Mouse (Mus musculus) ES-CJ7 (cell line): ENCODE results near the gene 1700029H14Rik.

Experiments
- DNase-seq: peaks from one replicate; pipeline ENCODE4 v3.0.0; 2011; ENCODE audit warnings: low read depth, low spot score

The 1700029H14Rik gene

DNA sequence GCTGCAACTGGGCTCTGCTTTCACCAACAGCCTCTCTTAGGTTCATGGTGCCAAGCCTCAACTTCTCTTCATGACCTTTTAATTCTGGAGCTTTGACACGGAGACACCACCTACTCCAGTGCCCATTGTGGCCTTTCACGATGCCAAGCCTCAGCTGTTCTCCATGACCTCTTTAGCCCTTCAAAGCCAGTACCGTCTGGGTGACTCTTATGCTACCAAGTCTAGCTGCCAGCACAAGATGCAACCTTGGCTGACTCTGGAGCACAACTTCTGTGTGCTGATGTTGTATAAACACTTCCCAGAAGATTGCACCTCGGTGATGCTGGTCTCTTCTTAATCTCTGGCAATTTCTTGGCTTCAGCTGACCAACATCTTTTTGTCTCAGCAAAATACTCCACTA lies 15.8 kb downstream of the 1700029H14Rik start:
- DNase-seq, result no peak

DNA sequence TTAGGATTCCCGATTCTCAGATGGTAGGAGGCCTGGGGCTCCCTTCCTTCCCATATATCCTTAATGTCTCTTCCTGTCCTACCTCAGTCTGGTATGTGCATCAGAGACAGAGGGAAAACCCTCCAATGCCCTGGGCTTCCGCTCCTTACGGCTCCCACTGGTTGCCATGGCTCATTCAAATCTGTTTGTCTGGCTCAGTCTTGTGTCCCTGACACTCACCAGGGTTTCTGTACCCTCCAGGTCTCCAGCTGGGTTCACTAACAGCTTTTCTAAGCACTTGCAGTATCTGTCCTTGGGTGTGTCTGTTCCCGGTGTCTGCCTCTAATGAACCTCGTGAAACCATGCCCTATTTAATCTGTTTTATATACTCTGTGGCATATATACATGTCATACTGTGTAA lies 20.7 kb downstream of the 1700029H14Rik start:
- DNase-seq, result peak; percentile 77

DNA sequence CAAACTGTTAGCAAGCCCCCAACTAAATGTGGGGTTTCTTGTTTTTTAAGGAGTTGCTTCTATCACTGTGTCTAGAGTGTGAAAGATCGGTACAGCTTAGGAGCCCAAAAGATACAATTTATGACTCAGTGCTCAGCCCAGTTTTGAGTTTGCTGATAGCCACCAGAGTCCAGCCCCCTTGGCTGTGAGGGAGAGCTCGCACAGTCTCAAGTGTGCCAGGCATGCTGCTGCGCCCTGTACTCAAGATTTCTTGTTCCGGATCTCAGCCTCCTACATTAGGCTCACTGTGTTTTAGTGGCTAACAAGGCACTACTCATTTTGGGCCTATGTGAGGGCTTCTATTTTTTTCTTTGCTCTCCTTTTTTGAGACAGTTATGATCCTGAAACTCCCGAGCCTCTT lies 22.1 kb downstream of the 1700029H14Rik start:
- DNase-seq, result no peak

DNA sequence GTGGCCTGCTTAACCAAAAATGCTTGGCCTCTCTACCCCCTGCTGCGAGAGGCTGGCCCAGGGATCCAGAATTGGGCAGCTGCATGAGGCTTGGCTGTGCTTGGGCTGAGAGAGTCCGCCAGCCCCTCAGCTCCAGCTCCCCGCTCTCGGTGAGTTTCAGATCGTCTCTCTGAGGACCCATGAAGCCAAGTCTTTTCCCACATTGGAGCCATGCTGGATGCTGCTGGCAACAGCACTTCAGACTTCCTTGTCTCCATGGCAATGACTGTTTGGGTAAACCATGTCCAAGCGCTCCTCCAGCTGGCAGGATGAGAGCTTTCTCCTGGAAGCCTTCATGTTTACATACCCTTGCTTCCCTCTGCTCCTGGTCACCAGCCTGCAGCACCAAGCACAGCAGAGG lies 23.4 kb downstream of the 1700029H14Rik start:
- DNase-seq, result no peak

DNA sequence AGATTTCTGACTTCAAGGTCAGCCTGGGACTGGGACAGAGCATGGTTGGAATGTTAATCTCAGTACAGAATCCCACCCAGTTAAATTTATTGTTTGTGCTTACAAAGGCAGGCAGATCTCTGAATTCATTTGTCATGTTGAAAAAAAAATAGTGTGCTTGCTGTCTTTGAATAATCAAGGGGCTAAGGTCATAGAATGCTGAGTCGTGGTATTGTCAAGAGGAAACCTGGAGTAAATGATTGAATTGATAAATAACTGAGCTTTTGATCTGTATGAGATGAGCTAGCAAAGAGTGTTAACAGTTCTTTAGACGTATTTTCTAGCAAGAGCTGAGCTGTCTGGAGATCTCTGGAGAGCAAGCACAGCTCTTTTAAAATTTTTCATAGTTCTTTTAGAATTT lies 25.2 kb downstream of the 1700029H14Rik start:
- DNase-seq, result no peak

DNA sequence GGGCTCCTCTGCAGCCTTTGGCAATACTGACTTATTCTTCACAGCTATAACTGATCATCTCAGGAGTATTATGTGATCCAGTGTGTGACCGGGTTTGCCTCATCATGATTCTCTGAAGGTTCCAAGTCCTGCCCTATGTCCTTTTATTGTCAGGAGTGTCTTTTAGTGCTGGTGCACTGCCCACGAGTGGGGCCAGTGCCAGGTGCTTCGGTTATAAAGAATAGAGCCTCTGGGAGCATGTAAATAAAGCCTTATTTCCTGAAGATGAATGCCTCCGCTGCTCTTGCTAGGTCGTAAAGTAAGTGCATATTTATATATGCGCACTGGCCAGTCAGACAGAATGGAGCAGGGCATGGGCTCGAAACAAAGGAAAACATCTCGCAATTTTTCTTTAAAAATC lies 29.1 kb downstream of the 1700029H14Rik start:
- no peak for DNase-seq

DNA sequence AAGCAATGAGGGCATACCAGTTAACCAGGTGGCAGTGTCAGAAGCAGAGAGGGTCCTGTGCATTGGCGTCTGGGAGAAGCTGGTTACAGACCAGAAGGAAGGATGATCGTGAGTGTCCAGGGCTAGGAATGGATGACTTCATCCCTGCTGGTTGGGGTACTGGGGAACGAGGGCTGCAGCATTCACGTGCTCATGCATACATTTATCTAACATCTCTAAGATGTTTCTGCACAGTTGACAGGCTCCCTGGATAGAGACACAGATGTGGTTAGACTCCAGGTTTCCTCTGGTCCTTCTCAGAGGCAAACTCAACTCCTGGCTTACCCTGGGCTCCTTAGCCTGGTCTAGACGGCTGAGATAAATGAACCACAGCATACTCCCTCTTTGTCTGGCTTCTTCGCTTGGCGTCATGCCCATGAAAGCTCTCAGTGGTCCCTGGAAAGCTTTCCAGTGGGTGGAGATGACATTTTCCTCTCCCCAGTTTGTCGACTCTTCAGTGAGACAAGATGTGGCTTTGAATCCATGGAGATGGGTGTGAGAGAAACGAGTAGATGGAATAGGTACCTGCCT lies 30.6 kb downstream of the 1700029H14Rik start:
- DNase-seq, result no peak

DNA sequence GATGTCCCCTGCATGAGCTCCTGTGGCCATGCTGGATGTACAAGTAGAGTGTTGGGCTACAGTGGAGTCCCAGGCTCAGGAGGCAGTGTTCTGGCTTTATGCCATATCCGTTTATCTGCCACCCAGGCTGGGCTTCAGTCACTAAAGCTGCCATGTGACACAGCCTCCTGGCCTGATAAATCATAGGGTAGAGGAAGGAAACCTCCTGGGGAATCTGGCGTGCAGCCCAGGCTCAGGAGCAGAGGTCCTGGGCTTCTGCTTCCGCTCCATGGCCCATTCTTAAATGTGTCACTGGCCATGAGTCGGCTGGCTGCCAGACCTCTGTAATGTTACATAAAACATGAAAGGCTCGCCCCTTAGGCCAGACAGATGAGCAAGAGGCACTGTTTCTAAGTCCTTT lies 31.3 kb downstream of the 1700029H14Rik start:
- DNase-seq, result no peak

DNA sequence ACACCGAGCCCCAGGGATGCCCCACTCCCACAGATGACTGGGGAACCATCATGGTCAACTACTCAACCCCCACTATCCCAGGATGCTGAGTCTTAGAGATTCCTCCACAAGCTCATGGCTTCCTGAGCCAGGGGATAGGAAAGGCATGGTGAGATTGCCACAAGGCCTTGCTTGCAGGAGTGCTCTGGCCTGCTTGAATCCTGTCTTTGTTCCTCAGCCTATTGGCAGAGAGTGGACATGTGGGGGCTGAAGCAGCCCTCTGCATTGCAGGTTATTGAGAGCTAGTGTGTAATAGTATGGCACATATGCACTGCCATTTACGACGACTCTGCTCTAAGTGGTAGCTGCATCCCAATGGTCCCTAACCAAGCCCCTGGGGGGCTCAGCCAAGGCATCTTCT lies 31.9 kb downstream of the 1700029H14Rik start:
- no peak for DNase-seq

DNA sequence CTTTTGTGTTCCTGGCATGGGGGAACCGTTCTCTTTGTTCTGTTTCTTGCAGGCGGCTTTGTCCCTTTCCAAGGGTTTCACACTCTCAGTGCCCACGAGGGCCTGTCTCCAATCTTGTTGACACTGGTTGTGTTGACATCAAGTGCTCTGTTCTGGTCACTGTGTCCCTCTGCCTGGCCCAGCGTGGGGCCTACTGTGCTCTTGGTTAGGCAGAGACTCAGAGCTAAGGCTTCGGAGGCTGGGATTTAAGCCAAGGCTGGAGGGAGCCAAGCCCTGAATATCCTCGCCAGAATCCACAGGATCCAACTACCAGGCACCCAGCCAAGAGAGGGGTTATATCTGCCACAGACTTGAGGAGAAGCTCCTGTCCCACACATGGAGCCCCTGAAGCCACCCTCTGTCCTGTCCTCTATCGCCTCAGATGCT lies 32.4 kb downstream of the 1700029H14Rik start:
- DNase-seq, result no peak

DNA sequence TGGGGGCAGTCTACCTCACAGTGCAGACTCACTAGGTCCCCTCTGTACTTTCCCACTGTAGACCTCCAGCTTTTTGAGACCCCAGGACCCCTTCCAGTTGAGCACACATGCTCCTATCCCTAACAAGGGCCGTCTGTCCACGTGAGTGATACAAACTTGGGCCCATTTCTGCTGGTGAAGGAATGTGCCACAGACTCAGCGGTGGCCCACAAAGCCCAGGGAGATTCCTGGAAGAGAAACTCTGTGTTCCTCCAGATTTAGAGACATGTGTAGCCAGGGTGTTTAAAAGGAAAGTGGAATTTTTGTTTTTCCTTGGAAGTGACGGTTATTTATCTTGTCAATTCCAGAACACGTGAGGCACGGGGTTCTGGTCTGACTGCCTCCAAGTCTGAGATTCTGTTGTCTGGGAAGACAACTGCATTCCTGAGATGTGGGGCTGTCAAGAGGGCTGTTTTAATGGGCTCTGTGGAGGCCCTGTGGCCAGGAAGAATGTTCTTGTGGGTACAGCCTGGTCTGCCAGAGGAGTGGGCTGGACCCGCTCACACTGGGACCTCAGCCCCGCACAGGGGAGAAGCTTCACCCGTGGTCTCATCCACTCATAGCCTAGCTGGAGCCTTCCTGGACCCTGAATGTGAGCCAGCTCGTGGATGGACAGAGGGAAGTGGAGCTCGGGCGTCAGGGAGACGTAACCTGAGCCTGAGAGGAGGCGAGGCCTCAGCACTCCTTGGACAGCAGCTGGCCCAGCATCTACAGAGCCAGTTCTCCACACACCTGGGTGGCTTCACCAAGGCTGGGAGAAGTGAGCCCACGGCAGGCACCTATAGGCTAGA lies 33.0 kb downstream of the 1700029H14Rik start:
- no peak for DNase-seq

DNA sequence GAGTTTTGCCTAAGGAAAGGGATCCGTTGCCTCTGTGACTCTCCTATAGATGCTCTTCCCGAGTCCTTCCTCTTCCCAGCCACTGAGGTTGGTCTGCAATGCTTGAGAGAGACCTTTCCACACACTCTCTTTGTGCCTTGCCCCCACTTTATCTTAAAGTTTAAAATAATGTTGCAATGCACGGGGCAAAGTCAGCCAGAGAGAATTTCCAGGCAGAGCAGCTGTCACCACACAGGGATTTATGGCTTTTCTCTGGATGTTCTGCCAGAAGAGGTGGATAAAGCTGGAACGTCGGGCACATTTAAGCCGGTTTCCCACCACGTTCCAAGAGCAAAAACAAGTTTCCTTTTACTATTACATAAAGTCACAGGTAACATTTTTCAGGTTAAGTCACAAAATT lies 40.9 kb downstream of the 1700029H14Rik start:
- DNase-seq, result no peak

DNA sequence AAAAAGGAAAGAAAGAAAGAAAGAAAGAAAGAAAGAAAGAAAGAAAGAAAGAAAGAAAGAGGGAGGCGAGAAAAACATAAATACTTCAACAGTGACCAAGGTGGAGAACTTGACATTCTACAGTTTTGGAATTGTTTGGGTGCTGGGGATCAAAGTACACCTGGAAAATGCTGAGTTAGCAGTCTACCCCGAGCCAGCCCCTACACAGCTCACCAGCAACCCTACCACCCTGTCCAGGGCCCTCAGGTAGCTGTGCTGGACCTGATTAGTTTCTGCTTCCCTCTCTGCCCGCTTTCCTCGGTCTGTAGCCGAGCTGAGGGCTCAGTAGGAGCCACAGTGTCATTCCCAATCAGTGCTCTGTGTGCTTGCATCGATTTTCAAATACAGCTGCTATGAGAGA lies 41.9 kb downstream of the 1700029H14Rik start:
- DNase-seq, result no peak

DNA sequence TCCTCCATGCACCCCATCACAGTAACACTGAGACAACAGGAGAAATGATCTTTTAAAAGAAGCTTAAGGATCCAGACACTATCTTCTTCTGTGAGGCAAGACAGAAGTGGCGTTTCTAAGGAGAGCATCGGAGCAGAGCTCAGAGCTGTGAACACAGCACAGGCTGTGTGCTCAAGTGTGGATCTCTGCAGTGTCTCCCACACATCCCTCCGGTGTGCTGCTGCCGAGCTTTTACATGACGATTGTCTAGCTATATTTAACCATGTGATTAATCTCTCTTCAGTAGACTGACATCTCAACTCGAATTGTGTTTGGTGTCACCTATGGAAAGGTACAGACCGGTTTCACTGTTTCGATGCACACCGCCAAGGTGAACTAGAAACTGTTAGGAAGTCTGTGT lies 42.8 kb downstream of the 1700029H14Rik start:
- no peak for DNase-seq

DNA sequence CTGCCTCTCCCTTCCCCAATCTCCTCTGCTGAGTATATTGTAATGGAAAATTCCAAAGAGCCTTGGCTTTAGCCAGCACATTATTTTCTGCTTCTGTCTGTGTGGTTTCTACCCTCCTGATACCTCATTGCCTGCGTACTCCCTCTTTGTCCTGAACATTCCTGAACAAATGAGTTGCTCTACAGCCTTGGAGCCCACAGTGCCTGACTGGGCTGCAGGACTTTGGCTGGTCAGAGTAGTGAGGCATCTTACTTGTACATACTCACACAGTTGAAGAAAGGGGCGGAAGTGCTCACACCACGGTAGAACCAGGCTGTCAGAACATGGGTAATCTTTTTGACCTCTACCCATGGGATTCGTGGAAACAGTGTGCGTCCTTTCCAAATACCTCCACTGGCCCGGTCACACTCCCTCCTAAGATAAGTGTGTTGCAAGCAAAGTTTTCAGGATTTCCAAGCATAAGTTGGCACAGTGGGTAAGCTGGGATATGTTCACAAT lies 44.9 kb downstream of the 1700029H14Rik start:
- no peak for DNase-seq

DNA sequence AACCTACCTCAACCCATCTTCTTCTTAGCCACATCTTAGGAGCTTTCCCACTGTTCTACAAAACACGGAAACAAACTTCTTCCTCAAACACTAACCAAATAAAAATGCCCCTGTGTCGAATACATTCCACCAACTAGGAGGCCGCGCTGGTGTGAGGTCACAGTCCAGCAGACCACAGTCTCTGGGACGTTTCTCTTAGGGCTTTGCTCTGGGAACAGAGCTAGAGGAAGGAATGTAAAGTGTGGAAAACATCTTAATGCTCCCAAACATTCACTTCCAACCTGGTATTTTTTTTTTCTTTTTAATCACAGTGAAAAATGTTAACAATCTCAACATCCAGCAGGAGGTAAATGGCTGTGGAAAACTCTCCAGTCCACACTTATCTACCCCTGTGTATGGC lies 45.5 kb downstream of the 1700029H14Rik start:
- DNase-seq, result no peak

DNA sequence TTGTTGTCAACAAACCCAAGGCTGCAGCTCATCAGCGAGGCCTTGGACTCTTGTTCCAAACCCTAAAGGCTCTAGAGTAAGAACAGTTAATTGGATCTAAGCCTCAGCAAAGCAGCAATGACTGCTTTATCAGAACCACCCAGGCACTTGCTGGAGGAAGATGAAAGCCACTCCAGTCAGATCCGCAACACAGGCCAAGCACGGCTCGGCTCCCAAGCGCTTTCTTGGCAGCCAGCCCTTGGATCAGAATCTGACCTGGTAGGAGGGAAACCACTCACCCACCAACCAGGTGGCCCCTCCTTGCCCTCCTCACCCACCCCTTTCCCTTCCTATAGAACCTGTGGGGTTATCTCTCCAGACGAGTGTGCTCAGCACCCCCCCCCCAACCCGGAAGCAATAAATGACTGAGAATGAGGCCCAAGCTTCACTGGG lies 46.2 kb downstream of the 1700029H14Rik start:
- no peak for DNase-seq

DNA sequence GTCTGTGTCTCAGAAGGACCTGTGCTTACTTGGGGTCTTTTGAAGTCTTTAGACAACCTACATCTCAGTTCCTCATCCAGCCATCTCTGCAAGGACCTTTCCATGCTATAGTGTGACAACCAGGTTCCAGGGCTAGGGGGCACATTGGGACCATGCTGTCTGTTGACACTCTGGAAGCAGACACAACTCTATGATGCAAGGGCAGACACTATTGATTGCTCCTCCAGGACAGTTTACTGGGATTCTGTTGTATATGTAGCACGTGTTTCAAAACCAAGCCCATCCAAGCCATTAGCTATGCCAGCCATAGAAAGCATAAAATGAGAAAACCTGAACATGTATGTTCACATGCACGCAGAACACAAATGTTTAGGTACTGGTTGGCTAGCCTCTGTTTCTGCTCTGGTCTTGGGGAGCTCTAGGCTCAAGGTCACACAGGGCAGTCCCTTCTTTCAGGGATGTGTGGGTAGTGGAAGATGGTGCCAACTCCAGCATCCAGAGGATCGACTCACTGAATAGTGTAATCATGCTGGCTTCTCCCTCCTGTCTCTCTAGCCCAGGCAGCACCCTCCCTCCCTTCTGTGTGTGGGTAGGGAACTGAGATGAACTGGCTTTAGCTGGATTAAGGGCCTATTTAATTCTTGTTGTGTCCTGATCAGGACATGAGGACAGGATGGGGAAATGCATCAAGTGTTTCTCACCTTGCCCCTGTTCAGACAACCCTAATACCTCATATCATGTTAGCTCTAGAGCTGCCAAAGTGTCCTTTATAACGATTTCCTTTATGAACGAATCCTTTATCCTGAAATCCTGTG lies 48.5 kb downstream of the 1700029H14Rik start:
- no peak for DNase-seq

DNA sequence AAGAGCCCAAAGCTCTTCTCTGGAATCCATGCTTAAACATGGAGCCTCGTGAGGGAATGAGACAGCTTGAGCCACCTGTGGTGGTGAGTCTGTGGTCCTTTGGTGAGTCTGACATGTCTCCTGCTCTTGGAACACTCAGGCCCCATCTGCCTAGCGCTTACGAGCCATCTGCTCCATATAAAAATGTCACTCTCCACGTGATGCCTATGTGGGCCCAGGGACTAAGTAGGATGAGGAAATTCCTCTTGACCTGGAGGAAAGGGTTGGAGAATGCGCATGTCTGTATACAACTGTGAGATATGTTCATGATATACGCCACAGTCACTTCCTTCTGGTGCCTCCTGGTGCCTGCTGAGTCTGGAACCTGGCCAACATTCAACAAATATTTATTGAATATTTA lies 49.6 kb downstream of the 1700029H14Rik start:
- no peak for DNase-seq

DNA sequence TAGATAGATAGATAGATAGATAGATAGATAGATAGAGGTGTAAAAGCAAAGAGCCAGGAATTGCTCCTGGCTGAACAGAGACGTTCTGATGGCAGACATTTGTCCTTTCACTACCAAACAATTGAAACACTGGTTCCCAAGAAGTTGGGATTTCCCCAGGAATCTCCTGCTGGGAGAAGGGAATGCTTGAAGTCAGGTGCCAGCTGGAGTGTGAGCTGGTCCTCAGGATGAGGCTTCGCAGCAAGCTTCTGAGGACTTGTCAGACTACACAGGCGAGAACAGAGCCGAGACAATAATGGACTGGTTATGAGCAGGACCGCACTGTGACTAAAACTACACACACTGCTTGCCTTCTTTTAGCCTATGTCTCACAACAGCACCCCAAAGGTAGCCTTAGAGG lies 50.2 kb downstream of the 1700029H14Rik start:
- no peak for DNase-seq

DNA sequence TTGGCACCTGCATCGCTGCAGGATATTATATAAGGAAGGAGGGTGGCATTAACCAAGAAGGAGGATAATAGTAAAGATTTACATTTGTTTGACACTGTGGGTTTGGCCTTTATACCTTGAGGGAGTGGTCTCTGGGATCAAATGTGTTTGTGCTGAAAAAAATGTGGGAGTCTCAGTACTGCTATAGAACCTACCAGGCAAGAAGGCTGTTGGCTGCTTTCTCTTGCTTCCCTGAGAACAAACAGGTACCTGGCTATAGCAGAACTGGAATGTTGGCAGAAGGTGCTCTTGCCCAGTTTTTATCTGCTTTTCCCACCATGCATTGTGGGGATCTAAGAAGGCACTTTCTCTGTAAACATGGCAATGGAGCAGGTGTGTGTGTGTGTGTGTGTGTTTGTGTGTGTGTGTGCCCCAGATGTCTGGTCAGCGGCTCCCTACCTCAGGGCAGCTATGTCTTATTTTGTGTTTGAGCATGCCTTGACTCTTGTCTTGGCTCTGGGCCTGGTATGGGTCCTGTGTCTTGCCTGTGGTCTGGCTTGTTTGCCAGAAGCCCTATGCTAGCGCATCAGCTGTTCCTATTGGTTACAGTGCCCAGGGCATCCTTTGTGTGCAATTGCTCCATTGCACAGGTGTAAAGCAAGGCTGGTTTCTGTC lies 54.9 kb downstream of the 1700029H14Rik start:
- DNase-seq, result no peak

DNA sequence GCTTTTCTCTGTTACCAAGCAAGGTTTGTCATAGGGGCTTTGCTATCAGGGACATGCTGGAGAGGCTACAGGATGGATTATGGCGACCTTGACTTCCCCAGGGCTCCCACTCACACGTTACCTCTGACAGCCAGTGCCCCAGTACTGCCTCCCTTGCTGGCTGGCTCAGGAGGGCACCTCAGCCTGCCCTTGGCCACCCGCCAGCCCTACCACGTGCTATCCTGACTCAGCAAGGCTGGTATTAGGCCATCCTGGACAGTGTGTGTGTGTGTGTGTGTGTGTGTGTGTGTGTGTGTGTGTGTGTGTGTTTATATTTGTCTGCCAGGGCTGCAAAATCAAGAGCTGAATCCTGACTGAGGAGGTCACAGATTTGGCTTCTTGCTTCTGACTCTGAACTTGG lies 55.4 kb downstream of the 1700029H14Rik start:
- DNase-seq, result no peak
